Mouse (Mus musculus) T-helper 1 cell (primary cell): ENCODE measurements around the gene Skap2.

Experiments
- in situ Hi-C: fragments of 300-600 bp; cut with MboI, MseI; formaldehyde crosslinking; loops from one replicate; pipeline ENCODE4 v1.15.1; 2025; ENCODE audit warnings: high pct_unique_total_duplicates

The Skap2 gene

GRCm38 (mm10) chr6:51851544-51851943 is 160.8 kb downstream of the Skap2 start:
- in situ Hi-C loops = no loop called here

DNA sequence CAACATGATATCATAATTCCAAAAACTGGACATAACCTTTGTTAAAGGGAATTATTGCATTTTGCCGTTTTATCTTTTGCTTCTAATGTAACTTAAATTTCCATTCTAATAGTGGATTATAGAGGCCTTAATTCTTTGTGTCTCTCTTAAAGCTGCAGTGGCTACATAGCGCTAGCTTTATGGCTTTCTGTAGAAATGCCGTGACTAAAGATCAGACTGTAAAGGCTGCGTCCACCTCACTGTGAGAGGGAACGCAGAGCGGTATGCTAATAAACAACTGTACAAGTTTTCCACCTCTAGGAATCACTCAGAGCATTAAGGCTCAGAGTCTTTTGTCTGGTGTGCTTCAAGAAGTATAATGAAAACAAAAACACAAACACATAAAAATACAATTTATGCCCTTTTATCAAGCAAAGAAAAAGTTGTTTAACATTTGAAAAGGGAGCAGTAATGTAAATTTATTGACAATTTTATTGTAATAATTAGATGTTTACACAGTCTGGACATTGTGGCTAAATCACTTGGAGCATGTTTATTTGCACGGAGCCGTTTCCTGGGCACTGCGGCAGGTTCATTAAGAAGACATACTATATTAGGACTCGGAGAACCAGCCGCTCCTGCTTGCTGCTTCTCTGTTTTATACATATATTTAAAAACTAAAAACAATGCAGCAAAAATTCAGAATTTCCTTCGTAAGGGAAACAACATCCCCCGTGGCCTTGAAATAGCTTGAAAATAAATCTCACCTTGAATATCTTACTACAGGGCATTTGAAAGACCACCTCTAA is 162.1 kb downstream of the Skap2 start:
- in situ Hi-C loops = no loop called here

GRCm38 (mm10) chr6:51849561-51849960 is 162.8 kb downstream of the Skap2 start:
- in situ Hi-C loops = no loop called here

GRCm38 (mm10) chr6:51844106-51844505 is 168.2 kb downstream of the Skap2 start:
- in situ Hi-C loops = no loop called here

- in situ Hi-C loops = no loop called here
These were observed 169.3 kb downstream of the Skap2 start for GRCm38 (mm10) chr6:51843081-51843480.

- in situ Hi-C loops = no loop called here
These were observed 174.2 kb downstream of the Skap2 start for GRCm38 (mm10) chr6:51838177-51838576.

GRCm38 (mm10) chr6:51833362-51833761 is 179.0 kb downstream of the Skap2 start:
- in situ Hi-C loops = no loop called here

GRCm38 (mm10) chr6:51825621-51826021 is 186.7 kb downstream of the Skap2 start:
- in situ Hi-C loops = no loop called here

DNA sequence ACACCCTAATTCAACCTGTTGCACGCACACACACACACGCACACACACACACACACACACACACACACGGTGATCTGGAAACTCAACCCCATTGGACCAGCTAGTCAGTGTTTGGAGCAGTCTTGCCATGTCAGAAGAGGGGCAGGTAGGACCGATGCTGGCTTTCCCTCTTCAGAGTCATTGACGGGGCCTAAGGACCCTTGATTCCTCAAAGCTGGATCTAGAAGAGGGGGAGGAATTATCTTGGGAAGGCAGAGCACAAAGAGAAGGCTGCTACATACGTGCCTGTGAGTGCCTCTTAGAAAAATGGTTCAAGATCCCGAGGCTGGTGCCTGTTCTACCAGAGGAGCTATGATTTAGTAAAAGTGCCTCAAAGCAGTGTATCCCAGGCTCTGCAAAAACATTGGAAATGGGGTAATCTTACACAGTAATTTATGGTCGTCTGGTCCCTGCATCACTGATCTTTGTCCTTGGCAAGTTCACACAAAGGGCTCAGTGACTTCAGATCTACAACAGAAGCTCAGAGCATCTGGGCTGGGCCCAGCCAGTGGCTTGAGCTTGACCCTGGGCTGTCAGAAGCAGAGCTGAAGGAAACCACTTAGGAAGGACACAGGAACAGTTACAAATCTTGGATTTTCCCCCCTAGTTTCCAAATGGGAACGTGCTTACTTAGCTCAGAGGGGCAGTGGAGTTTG is 188.1 kb downstream of the Skap2 start:
- in situ Hi-C loops = no loop called here

- in situ Hi-C loops = no loop called here
These were observed 190.3 kb downstream of the Skap2 start for GRCm38 (mm10) chr6:51822049-51822448.

DNA sequence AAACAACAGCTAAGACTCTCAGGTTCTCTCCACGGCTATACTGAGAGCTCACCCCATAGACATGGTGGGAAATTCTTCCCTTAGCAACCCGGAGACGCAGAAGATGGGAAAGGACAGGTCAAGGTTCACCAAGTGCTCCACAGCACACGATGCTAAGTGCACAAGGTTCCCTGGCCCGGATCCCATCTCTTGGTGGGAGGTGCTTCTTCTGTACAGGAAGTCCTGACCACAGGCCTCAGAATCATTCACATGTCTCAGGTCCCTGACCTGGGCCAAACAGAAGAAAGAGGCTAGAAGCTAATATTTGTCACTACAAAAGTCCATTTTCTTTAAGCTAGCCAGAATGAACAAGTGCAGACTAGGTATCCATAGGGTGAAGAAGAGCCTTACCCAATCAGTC is 191.5 kb downstream of the Skap2 start:
- in situ Hi-C loops = no loop called here

DNA sequence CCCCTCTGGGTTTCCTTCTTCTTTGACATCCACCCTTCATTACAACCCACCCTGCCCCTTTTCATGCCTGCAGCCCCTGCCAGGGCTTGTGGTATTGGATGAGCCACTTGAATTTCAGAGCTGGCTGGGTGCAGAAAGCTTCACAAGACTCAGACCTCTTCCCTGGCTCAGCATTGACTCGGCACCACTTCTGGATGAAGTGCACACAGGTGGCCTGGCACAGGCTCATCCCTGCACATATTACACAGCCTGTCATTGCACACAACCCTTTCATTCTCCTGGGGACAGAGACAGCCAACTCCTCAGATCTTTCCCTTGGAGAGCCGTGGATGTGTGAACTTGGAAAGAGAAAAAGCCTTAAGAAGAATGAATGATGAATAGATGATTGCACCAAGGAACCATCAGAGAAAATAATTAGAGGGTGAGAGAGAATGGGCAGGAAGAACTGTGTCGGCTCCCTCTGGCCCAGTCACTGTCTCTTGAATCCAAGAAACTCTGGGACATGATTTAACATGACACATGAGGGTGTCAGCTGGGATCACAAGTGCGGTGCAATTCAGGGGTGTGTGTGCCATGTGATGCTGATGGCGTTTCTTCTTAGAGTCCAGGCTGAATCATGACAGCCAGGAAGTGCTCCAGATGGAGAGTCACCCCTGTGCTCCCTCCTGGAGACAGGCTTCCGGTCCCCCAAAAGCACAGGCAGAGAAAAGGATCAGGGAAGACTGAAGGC is 195.3 kb downstream of the Skap2 start:
- in situ Hi-C loops = no loop called here

DNA sequence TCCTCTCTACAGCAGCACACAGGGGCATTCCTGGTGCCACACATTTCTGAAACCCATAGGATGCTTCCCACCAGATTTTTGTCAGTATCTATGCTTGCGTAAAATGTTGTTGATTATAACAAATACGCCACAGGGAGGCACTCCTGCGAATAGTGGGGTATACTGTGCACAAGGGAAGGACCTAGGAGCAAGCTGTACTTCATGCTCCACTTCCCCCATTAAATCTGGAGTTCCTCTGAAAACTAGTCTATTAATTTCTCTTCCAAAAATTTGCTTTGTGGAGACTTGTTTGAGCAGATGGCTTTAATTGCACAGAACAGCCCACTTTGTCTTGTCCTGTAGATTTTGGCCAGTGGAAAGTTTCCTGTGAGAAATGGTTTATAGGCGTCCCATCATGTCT is 201.4 kb downstream of the Skap2 start:
- in situ Hi-C loops = no loop called here

- in situ Hi-C loops = no loop called here
These were observed 203.1 kb downstream of the Skap2 start for GRCm38 (mm10) chr6:51809164-51809824.

- in situ Hi-C loops = no loop called here
These were observed 204.3 kb downstream of the Skap2 start for GRCm38 (mm10) chr6:51808011-51808410.
